Mouse (Mus musculus) heart, embryonic 12.5 days (tissue): ENCODE data around the gene Lbh. TPM values are rescaled to one million over a fixed set of nuclear protein-coding genes. Genes with fewer than 3 reads are reported as not detected.

ENCODE experiments used
- ATAC-seq: fragments of 200-750 bp; cut with Nextera tagmentation; 2 replicates; pipeline ENCODE4 v1.8.0; 2017; ENCODE audit warnings: moderate TSS enrichment, moderate library complexity; ENCODE audit not compliant: insufficient number of reproducible peaks, low FRiP score
- H3K27ac ChIP-seq: fragments of 300-500 bp; sonication (generic); 2 replicates; pipeline ENCODE4 v1.5.1; 2016; ENCODE audit warnings: mild to moderate bottlenecking, moderate library complexity; ENCODE audit not compliant: poor library complexity, severe bottlenecking
- H3K27me3 ChIP-seq: fragments of 300-500 bp; sonication (generic); replicated peaks from 2 replicates; pipeline ENCODE4 v1.6.1; 2016; ENCODE audit warnings: mild to moderate bottlenecking, moderate library complexity
- H3K36me3 ChIP-seq: fragments of 300-500 bp; sonication (generic); 2 replicates; pipeline ENCODE4 v1.6.1; 2016; ENCODE audit warnings: mild to moderate bottlenecking, moderate library complexity
- H3K4me1 ChIP-seq: fragments of 300-500 bp; sonication (generic); replicated peaks from 2 replicates; pipeline ENCODE4 v1.6.1; 2016; ENCODE audit warnings: mild to moderate bottlenecking
- H3K4me2 ChIP-seq: fragments of 300-500 bp; sonication (generic); 2 replicates; pipeline ENCODE4 v1.6.1; 2016; ENCODE audit warnings: mild to moderate bottlenecking, moderate library complexity
- H3K4me3 ChIP-seq: fragments of 300-500 bp; sonication (generic); 2 replicates; pipeline ENCODE4 v1.5.1; 2016; ENCODE audit warnings: mild to moderate bottlenecking
- H3K9ac ChIP-seq: fragments of 300-500 bp; sonication (generic); 2 replicates; pipeline ENCODE4 v1.6.1; 2016; ENCODE audit warnings: mild to moderate bottlenecking, moderate library complexity
- H3K9me3 ChIP-seq: fragments of 300-500 bp; sonication (generic); replicated peaks from 2 replicates; pipeline ENCODE4 v1.6.1; 2016; ENCODE audit warnings: mild to moderate bottlenecking, moderate library complexity
- WGBS: fragments of 180-500 bp; shearing (Covaris S2); methylation state at CpG from one replicate; pipeline ENCODE4 v1.1.7; 2016; 5-methylcytosine and 5-hydroxymethylcytosine counted together
- polyA plus RNA-seq: library from polyadenylated mRNA; unstranded; fragments of >200 nt; fragmentation: Nextera tagmentation; extraction: Ambion mirVana; gene quantifications from 2 replicates; pipeline ENCODE4 v1.2.1, GENCODE M21; 2016

Gene Lbh
- polyA plus RNA-seq, 1 experiment from 2014 or later, result 22.6 TPM

- Histone ChIP-seq H3K4me3 (no peak overlapping the region), H3K36me3 (peaks cover 82% of the 10 kb centered on the region), H3K27ac (peak overlapping the region; percentile 88), H3K4me2 (no peak overlapping the region), H3K27me3 (no peaks in the 10 kb centered on the region), H3K9ac (no peak overlapping the region), H3K4me1 (peaks cover 69% of the 10 kb centered on the region), H3K9me3 (no peaks in the 10 kb centered on the region)
- ATAC-seq, result no peak
- WGBS, result 82% methylated on average over 15 of the region's 15 CpGs
These were observed 20.9 kb downstream of the Lbh start for GRCm38 (mm10) chr17:72938871-72939568.

GRCm38 (mm10) chr17:72939569-72939899, 21.4 kb downstream of the Lbh start:
- no peak for ATAC-seq
- Histone ChIP-seq H3K4me2 (no peak overlapping the region), H3K9me3 (no peaks in the 10 kb centered on the region), H3K9ac (no peak overlapping the region), H3K4me1 (peaks cover 67% of the 10 kb centered on the region), H3K36me3 (peaks cover 77% of the 10 kb centered on the region), H3K4me3 (no peak overlapping the region), H3K27ac (peak overlapping the region; percentile 88; the same call in 1 of the 2 replicates), H3K27me3 (no peaks in the 10 kb centered on the region)
- WGBS, result 64% methylated on average over 6 of the region's 6 CpGs

GRCm38 (mm10) chr17:72944368-72944767, 26.3 kb downstream of the Lbh start:
- Histone ChIP-seq H3K4me1 (peaks cover 47% of the 10 kb centered on the region), H3K27me3 (no peaks in the 10 kb centered on the region), H3K9me3 (no peaks in the 10 kb centered on the region), H3K4me3 (no peak overlapping the region), H3K4me2 (no peak overlapping the region), H3K9ac (no peak overlapping the region), H3K27ac (peak overlapping the region; percentile 72), H3K36me3 (peaks cover 37% of the 10 kb centered on the region)
- ATAC-seq, result no peak
- WGBS, result 44% methylated on average over 5 of the region's 5 CpGs

GRCm38 (mm10) chr17:72947111-72947859, 29.2 kb downstream of the Lbh start:
- Histone ChIP-seq H3K27me3 (no peaks in the 10 kb centered on the region), H3K27ac (peak overlapping the region; percentile 8; the same call in 1 of the 2 replicates), H3K4me1 (peaks cover 34% of the 10 kb centered on the region), H3K4me2 (no peak overlapping the region), H3K9me3 (0 out of 2 replicates have a peak, but pooled peaks cover 4% of the 10 kb centered on the region), H3K36me3 (peaks cover 9% of the 10 kb centered on the region), H3K4me3 (no peak overlapping the region), H3K9ac (no peak overlapping the region)
- 69% methylated on average over 6 of the region's 6 CpGs for WGBS
- no peak for ATAC-seq

- peaks cover 34% of the 10 kb centered on the region for H3K4me1 ChIP-seq
- peak overlapping the region; percentile 25; the same call in 1 of the 2 replicates for H3K4me2 ChIP-seq
- H3K4me3 ChIP-seq, result no peak overlapping the region
- WGBS, result 34% methylated on average over 9 of the region's 9 CpGs
- peaks cover under 1% of the 10 kb centered on the region; the same call in 1 of the 2 replicates for H3K36me3 ChIP-seq
- peak; percentile 33; the same call in 1 of the 2 replicates for ATAC-seq
- H3K27me3 ChIP-seq, result no peaks in the 10 kb centered on the region
- 0 out of 2 replicates have a peak, but pooled peaks cover 4% of the 10 kb centered on the region for H3K9me3 ChIP-seq
- H3K9ac ChIP-seq, result peak overlapping the region; percentile 35; the same call in 1 of the 2 replicates
- H3K27ac ChIP-seq, result peak overlapping the region; percentile 83
These were observed 30.0 kb downstream of the Lbh start for GRCm38 (mm10) chr17:72948119-72948518.

GRCm38 (mm10) chr17:72949247-72949701, 31.2 kb downstream of the Lbh start:
- Histone ChIP-seq H3K27ac (no peak overlapping the region), H3K36me3 (no peaks in the 10 kb centered on the region), H3K9ac (no peak overlapping the region), H3K4me2 (no peak overlapping the region), H3K4me1 (peaks cover 36% of the 10 kb centered on the region), H3K4me3 (no peak overlapping the region), H3K27me3 (no peaks in the 10 kb centered on the region), H3K9me3 (0 out of 2 replicates have a peak, but pooled peaks cover 4% of the 10 kb centered on the region)
- no peak for ATAC-seq
- 84% methylated on average over 7 of the region's 7 CpGs for WGBS

GRCm38 (mm10) chr17:72951331-72951730, 33.2 kb downstream of the Lbh start:
- H3K4me2 ChIP-seq, result no peak overlapping the region
- ATAC-seq, result no peak
- 54% methylated on average over 6 of the region's 6 CpGs for WGBS

GRCm38 (mm10) chr17:72953811-72954685, 35.9 kb downstream of the Lbh start:
- H3K4me2 ChIP-seq, result no peak overlapping the region
- peaks cover 22% of the 10 kb centered on the region for H3K4me1 ChIP-seq
- WGBS, result 82% methylated on average over 6 of the region's 6 CpGs
- no peaks in the 10 kb centered on the region for H3K27me3 ChIP-seq
- H3K36me3 ChIP-seq, result no peaks in the 10 kb centered on the region
- 0 out of 2 replicates have a peak, but pooled peaks cover 4% of the 10 kb centered on the region for H3K9me3 ChIP-seq
- no peak for ATAC-seq
- H3K27ac ChIP-seq, result no peak overlapping the region
- H3K4me3 ChIP-seq, result no peak overlapping the region
- no peak overlapping the region for H3K9ac ChIP-seq

More at GRCm38 (mm10) chr17:72951331-72951730, 33.2 kb downstream of the Lbh start:
- Histone ChIP-seq H3K27me3 (no peaks in the 10 kb centered on the region), H3K27ac (no peak overlapping the region), H3K9me3 (0 out of 2 replicates have a peak, but pooled peaks cover 4% of the 10 kb centered on the region), H3K9ac (no peak overlapping the region), H3K4me3 (no peak overlapping the region), H3K36me3 (no peaks in the 10 kb centered on the region), H3K4me1 (peaks cover 41% of the 10 kb centered on the region)

GRCm38 (mm10) chr17:72955534-72955933, 37.4 kb downstream of the Lbh start:
- Histone ChIP-seq H3K4me3 (no peak overlapping the region), H3K4me1 (peaks cover 22% of the 10 kb centered on the region), H3K27me3 (no peaks in the 10 kb centered on the region), H3K9ac (no peak overlapping the region), H3K36me3 (no peaks in the 10 kb centered on the region), H3K27ac (peak overlapping the region; percentile 14; the same call in 1 of the 2 replicates), H3K9me3 (no peaks in the 10 kb centered on the region), H3K4me2 (no peak overlapping the region)
- ATAC-seq, result no peak; the same call in 1 of the 2 replicates
- WGBS, result 33% methylated on average over 2 of the region's 2 CpGs

- no peak overlapping the region for H3K4me2 ChIP-seq
- H3K9me3 ChIP-seq, result no peaks in the 10 kb centered on the region
- H3K4me3 ChIP-seq, result no peak overlapping the region
- no peaks in the 10 kb centered on the region for H3K36me3 ChIP-seq
- WGBS, result 89% methylated on average over 6 of the region's 6 CpGs
- ATAC-seq, result no peak
- H3K27ac ChIP-seq, result no peak overlapping the region
- no peak overlapping the region for H3K9ac ChIP-seq
- H3K27me3 ChIP-seq, result no peaks in the 10 kb centered on the region
- H3K4me1 ChIP-seq, result peaks cover 16% of the 10 kb centered on the region
These were observed 38.9 kb downstream of the Lbh start for GRCm38 (mm10) chr17:72957016-72957415.
